Mouse (Mus musculus) bone marrow, adult 2 months (tissue): ENCODE measurements around the gene Efnb1.

Source experiments
- CTCF ChIP-seq: fragments of 200-500 bp; IDR thresholded peaks from 2 replicates; pipeline ENCODE4 v1.5.1; 2011; ENCODE audit warnings: low read length, control low read depth; ENCODE audit not compliant: control insufficient read depth, insufficient read depth
- POLR2A ChIP-seq: fragments of 200-500 bp; IDR thresholded peaks from 2 replicates; pipeline ENCODE4 v1.6.1; 2011; ENCODE audit warnings: low read depth, mild to moderate bottlenecking, control low read depth, low read length, borderline replicate concordance; ENCODE audit not compliant: control insufficient read depth

- TF ChIP-seq CTCF (no peak), POLR2A (no peak)
These were observed 9.6 kb downstream of the Efnb1 start for GRCm38 (mm10) chrX:99145561-99145960.
